Mouse (Mus musculus) neural tube, embryonic 11.5 days (tissue): ENCODE measurements at regions not wholly inside any gene's neighbourhood (a gene's known extent, or its start where the extent isn't known, plus 50 kb on each side); places are given as distances from the start of the nearest gene placed in this dataset.

Experiments used
- ATAC-seq: fragments of 200-750 bp; cut with Nextera tagmentation; 2 replicates; pipeline ENCODE4 v1.8.0; 2017; ENCODE audit warnings: moderate number of reproducible peaks, mild to moderate bottlenecking, moderate TSS enrichment, moderate library complexity; ENCODE audit not compliant: insufficient read depth, low FRiP score, low TSS enrichment
- DNase-seq: peaks from one replicate; pipeline ENCODE4 v3.0.0-alpha.2; 2015; ENCODE audit warnings: low spot score
- H3K27ac ChIP-seq: fragments of 300-500 bp; sonication (generic); 2 replicates; pipeline ENCODE4 v1.5.1; 2014; ENCODE audit warnings: low read depth, mild to moderate bottlenecking, low read length
- H3K27me3 ChIP-seq: fragments of 300-500 bp; sonication (generic); 2 replicates; pipeline ENCODE4 v1.6.1; 2014; ENCODE audit warnings: mild to moderate bottlenecking, low read length, mixed read lengths; ENCODE audit not compliant: control insufficient read depth, insufficient read depth
- H3K36me3 ChIP-seq: fragments of 300-500 bp; sonication (generic); 2 replicates; pipeline ENCODE4 v1.6.1; 2014; ENCODE audit warnings: mild to moderate bottlenecking, low read length, moderate library complexity, mixed read lengths; ENCODE audit not compliant: control insufficient read depth, insufficient read depth
- H3K4me1 ChIP-seq: fragments of 300-500 bp; sonication (generic); 2 replicates; pipeline ENCODE4 v1.6.1; 2014; ENCODE audit warnings: low read length, mixed read lengths; ENCODE audit not compliant: control insufficient read depth, insufficient read depth
- H3K4me2 ChIP-seq: fragments of 300-500 bp; sonication (generic); 2 replicates; pipeline ENCODE4 v1.6.1; 2014; ENCODE audit warnings: low read depth, mild to moderate bottlenecking, moderate library complexity
- H3K4me3 ChIP-seq: fragments of 300-500 bp; sonication (generic); 2 replicates; pipeline ENCODE4 v1.5.1; 2014; ENCODE audit warnings: low read depth, low read length
- H3K9ac ChIP-seq: fragments of 300-500 bp; sonication (generic); 2 replicates; pipeline ENCODE4 v1.6.1; 2014; ENCODE audit warnings: mild to moderate bottlenecking, low read length
- H3K9me3 ChIP-seq: fragments of 300-500 bp; sonication (generic); 2 replicates; pipeline ENCODE4 v1.6.1; 2016; ENCODE audit warnings: low read length; ENCODE audit not compliant: control insufficient read depth
- WGBS: fragments of 180-500 bp; shearing (Covaris S2); extraction: QIAGEN DNeasy Blood & Tissue Kit; methylation state at CpG from one replicate; pipeline ENCODE4 v1.1.7; 2014; 5-methylcytosine and 5-hydroxymethylcytosine counted together

DNA sequence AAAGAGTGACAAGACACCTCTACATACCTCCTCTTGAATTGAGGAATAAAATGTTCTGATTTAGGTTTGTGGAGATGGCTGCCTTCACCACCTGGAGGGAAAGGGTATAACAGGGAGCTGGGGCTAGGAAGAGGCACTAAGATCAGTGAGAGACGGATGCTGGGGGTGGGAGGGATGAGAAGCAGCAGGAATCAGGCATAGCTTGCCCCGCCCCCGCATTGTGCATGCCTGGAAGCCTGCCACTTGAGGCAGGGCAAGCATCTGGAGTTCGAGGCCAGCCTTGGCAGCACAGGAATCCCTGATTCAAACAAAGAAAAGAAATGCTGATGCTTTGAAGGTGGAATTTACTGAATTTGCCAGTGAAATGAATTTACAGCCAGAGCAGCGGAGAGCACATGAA, 63.6 kb upstream of the Syt13 start:
- H3K9ac ChIP-seq: no peak overlapping the region
- 26% methylated on average over 5 of the region's 5 CpGs for whole genome bisulfite sequencing
- 0 out of 2 replicates have a peak, but pooled peaks cover 5% of the 10 kb centered on the region for H3K4me1 ChIP-seq
- H3K4me2 ChIP-seq: no peak overlapping the region
- no peak for ATAC-seq
- H3K9me3 ChIP-seq: no peaks in the 10 kb centered on the region
- no peak overlapping the region for H3K4me3 ChIP-seq
- H3K27me3 ChIP-seq: no peaks in the 10 kb centered on the region
- peak; percentile 37 for DNase-seq
- H3K27ac ChIP-seq: no peak overlapping the region
- H3K36me3 ChIP-seq: no peaks in the 10 kb centered on the region

DNA sequence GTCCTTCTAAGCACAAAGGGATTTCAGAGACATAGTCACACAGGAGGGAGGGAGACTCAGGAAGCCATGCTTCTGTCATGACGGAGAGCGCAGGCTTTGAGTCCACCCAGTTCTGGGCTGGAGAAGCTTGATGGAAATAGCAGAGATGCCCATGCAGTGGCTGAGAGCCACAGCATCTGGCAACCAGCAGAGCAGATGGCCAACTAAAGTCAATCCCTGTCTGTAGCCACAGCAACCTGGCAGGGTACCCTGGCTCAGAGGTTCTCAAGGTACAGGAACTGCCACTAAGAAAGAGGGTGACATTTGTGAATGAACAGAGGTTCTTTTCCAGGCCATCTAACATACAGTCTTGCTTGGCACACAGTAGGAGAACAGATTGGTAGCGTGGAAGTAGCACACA, 61.7 kb upstream of the Syt13 start:
- H3K36me3 ChIP-seq: no peaks in the 10 kb centered on the region
- ATAC-seq (no peak), DNase-seq (no peak)
- no peak overlapping the region for H3K9ac ChIP-seq
- H3K4me2 ChIP-seq: no peak overlapping the region
- H3K4me1 ChIP-seq: 0 out of 2 replicates have a peak, but pooled peaks cover 2% of the 10 kb centered on the region
- 78% methylated on average over 3 of the region's 3 CpGs for WGBS
- no peaks in the 10 kb centered on the region for H3K9me3 ChIP-seq
- H3K27ac ChIP-seq: no peak overlapping the region
- H3K4me3 ChIP-seq: no peak overlapping the region
- H3K27me3 ChIP-seq: no peaks in the 10 kb centered on the region

DNA sequence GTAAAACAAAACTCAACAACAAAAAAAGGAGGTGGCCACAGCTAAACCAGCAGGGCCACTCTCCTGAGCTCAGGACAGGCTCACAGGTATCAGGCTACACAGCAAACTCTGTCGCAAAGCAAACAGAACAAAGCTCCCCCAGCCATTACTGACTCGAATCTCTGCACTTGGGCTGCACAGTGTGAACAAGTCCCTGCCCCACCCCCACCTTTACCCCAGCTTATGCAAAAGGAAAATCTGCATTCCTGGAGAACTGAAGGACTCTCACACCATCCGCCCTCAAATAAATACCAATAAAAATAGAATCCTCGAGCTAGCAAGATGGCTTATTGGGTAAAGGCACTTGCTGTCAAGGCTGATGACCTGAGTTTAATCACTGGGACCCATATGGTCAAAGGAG, 60.6 kb upstream of the Syt13 start:
- ATAC-seq (no peak), DNase-seq (no peak)
- Histone ChIP-seq H3K9me3 (no peaks in the 10 kb centered on the region), H3K9ac (no peak overlapping the region), H3K27me3 (no peaks in the 10 kb centered on the region), H3K27ac (no peak overlapping the region), H3K4me1 (0 out of 2 replicates have a peak, but pooled peaks cover 2% of the 10 kb centered on the region), H3K4me3 (no peak overlapping the region), H3K4me2 (no peak overlapping the region), H3K36me3 (no peaks in the 10 kb centered on the region)
- WGBS: 62% methylated on average over 4 of the region's 4 CpGs

DNA sequence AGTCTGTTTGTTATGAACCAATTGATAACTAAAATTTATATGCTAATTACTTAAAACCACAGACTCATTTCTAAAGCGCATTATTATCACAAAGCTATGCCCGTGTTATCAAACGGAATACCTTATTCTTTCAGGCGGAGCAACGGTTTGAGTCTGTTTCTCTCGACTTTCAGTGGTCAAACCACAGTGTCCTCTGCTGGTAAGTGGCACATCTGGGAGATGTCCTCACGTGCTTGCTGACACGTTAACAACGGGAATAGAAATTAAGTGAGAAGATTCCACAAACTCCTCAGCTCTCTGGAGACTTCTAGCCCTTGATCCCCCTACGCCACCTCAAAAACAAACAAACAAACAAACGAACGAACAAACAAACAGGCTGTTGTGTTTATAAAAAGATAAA, 58.9 kb upstream of the Syt13 start:
- no peak overlapping the region for H3K27ac ChIP-seq
- H3K9me3 ChIP-seq: no peaks in the 10 kb centered on the region
- no peaks in the 10 kb centered on the region for H3K27me3 ChIP-seq
- no peak overlapping the region for H3K4me3 ChIP-seq
- H3K9ac ChIP-seq: no peak overlapping the region
- no peaks in the 10 kb centered on the region for H3K36me3 ChIP-seq
- WGBS: 82% methylated on average over 12 of the region's 12 CpGs
- DNase-seq (no peak), ATAC-seq (no peak)
- no peaks in the 10 kb centered on the region for H3K4me1 ChIP-seq
- H3K4me2 ChIP-seq: no peak overlapping the region

DNA sequence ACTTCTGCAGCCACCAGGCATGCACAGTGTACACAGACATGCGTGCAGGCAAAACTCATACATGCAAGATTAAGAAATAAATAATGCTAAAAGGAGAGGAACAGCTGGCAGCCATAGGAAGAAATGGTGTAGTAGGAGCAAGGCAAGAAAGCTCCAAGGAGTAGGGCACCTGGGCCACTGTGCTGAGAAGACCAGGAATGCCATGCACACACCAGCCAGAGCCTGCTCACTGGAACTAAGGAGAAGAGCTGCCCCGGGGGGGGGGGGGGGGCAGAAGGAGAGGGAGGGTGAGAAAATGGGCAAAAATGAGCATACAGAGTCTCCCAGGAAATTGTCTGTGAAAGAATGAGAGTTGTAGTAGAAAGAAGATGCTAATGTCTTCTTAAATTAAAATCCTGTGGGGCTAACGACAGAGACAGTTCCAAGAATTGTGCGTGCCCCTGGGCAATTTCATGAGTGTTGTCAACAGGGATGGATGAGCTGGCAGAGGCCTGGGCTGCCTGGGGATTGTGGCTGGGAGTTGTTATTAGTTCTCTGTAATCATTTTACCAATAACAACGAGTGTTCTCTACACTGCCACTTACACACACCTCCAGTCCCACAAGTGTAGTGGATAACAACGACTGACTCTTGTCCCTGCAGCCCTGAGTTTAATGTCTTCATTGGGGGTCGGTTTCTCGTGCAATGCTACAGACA, 54.2 kb upstream of the Syt13 start:
- Histone ChIP-seq H3K27me3 (no peaks in the 10 kb centered on the region), H3K4me3 (no peak overlapping the region), H3K27ac (no peak overlapping the region), H3K9ac (no peak overlapping the region), H3K4me1 (no peaks in the 10 kb centered on the region), H3K9me3 (no peaks in the 10 kb centered on the region), H3K36me3 (no peaks in the 10 kb centered on the region), H3K4me2 (no peak overlapping the region)
- WGBS: 82% methylated on average over 7 of the region's 8 CpGs
- ATAC-seq: no peak
- no peak for DNase-seq
